8 mouse cellular contexts compared by ENCODE assay signal in genomic region chr16:8470132-8470531, GRCm38 (mm10). TPM values are rescaled to one million over a fixed set of nuclear protein-coding genes. Genes with fewer than 3 reads are reported as not detected.
DNase-seq lines count a peak whose midpoint lies in the region; ATAC-seq and TF ChIP-seq lines count a peak whose summit lies in the region.

No protein-coding gene starts in this region.

- H3K27me3 ChIP-seq in heart, embryonic 11.5 days (ENCODE audit: control insufficient read depth, insufficient read depth, low read length): no peaks in the 10 kb centered on the region
- H3K27me3 ChIP-seq in E14TG2a.4 (ENCODE audit: insufficient read depth, low read length): 0 out of 2 replicates have a peak, but pooled peaks cover 4% of the 10 kb centered on the region
- no peaks in the 10 kb centered on the region for H3K27me3 ChIP-seq in hindbrain, embryonic 10.5 days (ENCODE audit: insufficient read depth, poor library complexity, severe bottlenecking)

- 0 out of 2 replicates have a peak, but pooled peaks cover 2% of the 10 kb centered on the region for H3K36me3 ChIP-seq in heart, embryonic 11.5 days (ENCODE audit: control insufficient read depth, insufficient read depth, low read length)
- peaks cover 16% of the 10 kb centered on the region for H3K36me3 ChIP-seq in E14TG2a.4 (ENCODE audit: insufficient read depth, low read length)
- H3K36me3 ChIP-seq in hindbrain, embryonic 10.5 days: peaks cover 10% of the 10 kb centered on the region
- no peaks in the 10 kb centered on the region for H3K36me3 ChIP-seq in macrophage (ENCODE audit: inconsistent target)

- no peaks in the 10 kb centered on the region for H3K9me3 ChIP-seq in heart, embryonic 11.5 days (replicated peaks; ENCODE audit: control insufficient read depth, low read length)
- H3K9me3 ChIP-seq in E14TG2a.4 (ENCODE audit: low read length): no peaks in the 10 kb centered on the region
- no peaks in the 10 kb centered on the region for H3K9me3 ChIP-seq in hindbrain, embryonic 10.5 days

- no peaks in the 10 kb centered on the region for H3K79me2 ChIP-seq in macrophage (ENCODE audit: inconsistent target)

- H3K4me1 ChIP-seq in heart, embryonic 11.5 days (ENCODE audit: control insufficient read depth, insufficient read depth, low read length): 0 out of 2 replicates have a peak, but pooled peaks cover 3% of the 10 kb centered on the region
- peaks cover 15% of the 10 kb centered on the region for H3K4me1 ChIP-seq in E14TG2a.4 (replicated peaks; ENCODE audit: low read depth, low read length)
- peaks cover 14% of the 10 kb centered on the region for H3K4me1 ChIP-seq in hindbrain, embryonic 10.5 days (replicated peaks)

- 74% methylated on average over 2 of the region's 2 CpGs for WGBS in heart, embryonic 11.5 days (ENCODE audit: insufficient replicate concordance)
- WGBS in hindbrain, embryonic 10.5 days: 86% methylated on average over 2 of the region's 2 CpGs
- 80% methylated on average over 2 of the region's 2 CpGs for WGBS in macrophage (ENCODE audit: missing documents)

- TF ChIP-seq CTCF in E14TG2a.4 (conservative IDR thresholded peaks at IDR 0.05; ENCODE audit: low read length): no peak

- peak overlapping the region; percentile 70 for H3K4me3 ChIP-seq in heart, embryonic 11.5 days (ENCODE audit: low read depth, low read length)
- H3K4me3 ChIP-seq in E14TG2a.4 (replicated peaks; ENCODE audit: low read length): peak overlapping the region; percentile 96
- H3K4me3 ChIP-seq in hindbrain, embryonic 10.5 days: peak overlapping the region; percentile 91
- peak overlapping the region; percentile 69; the same call in 1 of the 2 replicates for H3K4me3 ChIP-seq in macrophage (ENCODE audit: inconsistent target)

- no peak overlapping the region for H3K9ac ChIP-seq in heart, embryonic 11.5 days (ENCODE audit: low read depth, low read length)

- DNase-seq in heart, postnatal 10 days: no peak
- no peak for DNase-seq in hindbrain, embryonic 10.5 days (ENCODE audit: low spot score)
- DNase-seq in left cerebral cortex, postnatal 14 days (ENCODE audit: low spot score in 2 of 2): no peak
- no peak for DNase-seq in cerebellum, postnatal 4 days (ENCODE audit: low spot score in 2 of 2)
- DNase-seq in T-cell, adult 2 months (ENCODE audit: low spot score): no peak

- intact Hi-C loops in heart, postnatal 10 days (cut with DNase I): loop anchor here (5.0 kb wide), 1 partner anchor 58 kb away; no protein-coding TSS in a partner anchor
- intact Hi-C loops in left cerebral cortex, postnatal 14 days (cut with DNase I): no loop called here

- no peak for ATAC-seq in heart, embryonic 11.5 days (replicated peaks; ENCODE audit: insufficient number of reproducible peaks, low FRiP score, low TSS enrichment)

- no peak overlapping the region for H3K27ac ChIP-seq in heart, embryonic 11.5 days (ENCODE audit: low read depth, low read length)
- H3K27ac ChIP-seq in hindbrain, embryonic 10.5 days: peak overlapping the region; percentile 95; the same call in 1 of the 2 replicates
- H3K27ac ChIP-seq in macrophage: no peak overlapping the region

- peak overlapping the region; percentile 65 for H3K4me2 ChIP-seq in heart, embryonic 11.5 days

RNA-seq across cellular contexts. Expression of gene Mettl22, which starts 0.5 kb away (rescaled TPM):
- polyA plus RNA-seq in heart, embryonic 11.5 days (2014; fragmentation: Nextera tagmentation; extraction: Ambion mirVana): 39.7 and 45.3 TPM in 2 replicates
- 10 to 100 TPM; 28.2 to 30.0 TPM for total RNA-seq in heart, postnatal 10 days (2021)
- 24.0 and 26.0 TPM in 2 replicates for polyA plus RNA-seq in hindbrain, embryonic 10.5 days (2016; fragmentation: Nextera tagmentation; extraction: Ambion mirVana)
- total RNA-seq in macrophage (2018; cell fraction: chromatin; rRNA removed): 10 to 100 TPM in 20 of 26 experiments, 1 to 10 TPM in 6; 4.7 to 34.0 (median 16.7) TPM
- total RNA-seq in macrophage (2018; cell fraction: cytosol; rRNA removed): 1 to 10 TPM; 2.7 to 7.9 (median 5.0) TPM
- total RNA-seq in macrophage (2018; cell fraction: nucleus; rRNA removed): 10 to 100 TPM in 13 of 26 experiments, 1 to 10 TPM in 13; 2.5 to 28.9 (median 9.9) TPM
- polyA plus RNA-seq in macrophage (2018): 3.4 to 6.3 TPM (median 5.4 TPM) in 3 replicates
- 10 to 100 TPM; 29.5 to 30.5 TPM for total RNA-seq in left cerebral cortex, postnatal 14 days (2021)

RNA-seq across cellular contexts. Expression of gene Abat, which starts 43.1 kb away (rescaled TPM):
- polyA plus RNA-seq in heart, embryonic 11.5 days (2014; fragmentation: Nextera tagmentation; extraction: Ambion mirVana): 32.2 and 43.8 TPM in 2 replicates
- total RNA-seq in heart, postnatal 10 days (2021): 1 to 10 TPM; 4.8 to 6.0 TPM
- polyA plus RNA-seq in hindbrain, embryonic 10.5 days (2016; fragmentation: Nextera tagmentation; extraction: Ambion mirVana): 22.7 and 27.2 TPM in 2 replicates
- total RNA-seq in macrophage (2018; cell fraction: chromatin; rRNA removed): 1 to 10 TPM in 1 of 26 experiments, not detected in 25; 3.1 TPM
- total RNA-seq in macrophage (2018; cell fraction: cytosol; rRNA removed): not detected
- 1 to 10 TPM in 1 of 26 experiments, not detected in 25; 1.0 TPM for total RNA-seq in macrophage (2018; cell fraction: nucleus; rRNA removed)
- not detected in 3 replicates for polyA plus RNA-seq in macrophage (2018)
- 100 to 1,000 TPM; 171 to 179 TPM for total RNA-seq in left cerebral cortex, postnatal 14 days (2021)

RNA-seq across cellular contexts. Expression of gene Tmem114, which starts 45.2 kb away (rescaled TPM):
- polyA plus RNA-seq in heart, embryonic 11.5 days (2014; fragmentation: Nextera tagmentation; extraction: Ambion mirVana): not detected in 2 replicates
- not detected for total RNA-seq in heart, postnatal 10 days (2021)
- 0.19 TPM in 1 of 2 replicates, not detected in the other for polyA plus RNA-seq in hindbrain, embryonic 10.5 days (2016; fragmentation: Nextera tagmentation; extraction: Ambion mirVana)
- total RNA-seq in macrophage (2018; cell fraction: chromatin; rRNA removed): 1 to 10 TPM in 1 of 26 experiments, under 1 TPM in 3, not detected in 22; 0.53 to 1.2 (median 0.74) TPM
- 1 to 10 TPM in 1 of 26 experiments, under 1 TPM in 22, not detected in 3; 0.10 to 1.3 (median 0.24) TPM for total RNA-seq in macrophage (2018; cell fraction: cytosol; rRNA removed)
- 1 to 10 TPM in 7 of 26 experiments, under 1 TPM in 7, not detected in 12; 0.36 to 1.7 (median 0.97) TPM for total RNA-seq in macrophage (2018; cell fraction: nucleus; rRNA removed)
- not detected in 3 replicates for polyA plus RNA-seq in macrophage (2018)
- 1 to 10 TPM; 3.7 to 4.9 TPM for total RNA-seq in left cerebral cortex, postnatal 14 days (2021)

Comparison
In these comparisons a context has a peak if more than half of its experiments do, and no peak if none do; other contexts are left out.
1. RNA of gene Abat, which starts 43.1 kb away (polyA plus RNA-seq): 32.2 to 43.8 TPM in heart, embryonic 11.5 days and 22.7 to 27.2 TPM in hindbrain, embryonic 10.5 days; not detected in macrophage; every median in the first group is over 10 times any median in the second.
2. Peak in every context shown above with its lines, with median percentiles within 50 percentile points of each other: H3K4me3 ChIP-seq.